Mouse (Mus musculus) ZHBTc4 (cell line): Measurements from ENCODE around the gene Rcvrn.

ENCODE experiments used
- DNase-seq: peaks from one replicate; pipeline ENCODE4 v3.0.0-alpha.2; 2011; ENCODE audit warnings: low read depth, low spot score

Gene Rcvrn

GRCm38 (mm10) chr11:67694703-67695376 is at the start of gene Rcvrn:
TSS of gene Rcvrn (plus strand) at chr11:67695326.
- DNase-seq: no peak

GRCm38 (mm10) chr11:67647745-67648144 is 47.4 kb upstream of the Rcvrn start:
- peak; percentile 73 for DNase-seq

- DNase-seq: no peak
Observed at GRCm38 (mm10) chr11:67648651-67649407, 46.3 kb upstream of the Rcvrn start.

GRCm38 (mm10) chr11:67649971-67650707 is 45.0 kb upstream of the Rcvrn start:
- DNase-seq: peak; percentile 51

- DNase-seq: no peak
Observed at GRCm38 (mm10) chr11:67651731-67652130, 43.4 kb upstream of the Rcvrn start.

- DNase-seq: peak; percentile 79
Observed at GRCm38 (mm10) chr11:67652194-67652892, 42.8 kb upstream of the Rcvrn start.

GRCm38 (mm10) chr11:67652893-67653255 is 42.3 kb upstream of the Rcvrn start:
- DNase-seq: peak; percentile 43

- DNase-seq: no peak
Observed at GRCm38 (mm10) chr11:67653521-67654090, 41.5 kb upstream of the Rcvrn start.

- DNase-seq: no peak
Observed at GRCm38 (mm10) chr11:67654514-67654913, 40.6 kb upstream of the Rcvrn start.

GRCm38 (mm10) chr11:67655236-67655959 is 39.7 kb upstream of the Rcvrn start:
- no peak for DNase-seq

- peak; percentile 81 for DNase-seq
Observed at GRCm38 (mm10) chr11:67656366-67656765, 38.8 kb upstream of the Rcvrn start.

GRCm38 (mm10) chr11:67656811-67657210 is 38.3 kb upstream of the Rcvrn start:
- no peak for DNase-seq

GRCm38 (mm10) chr11:67657685-67658382 is 37.3 kb upstream of the Rcvrn start:
- peak; percentile 73 for DNase-seq

GRCm38 (mm10) chr11:67661465-67661864 is 33.7 kb upstream of the Rcvrn start:
- DNase-seq: no peak

- no peak for DNase-seq
Observed at GRCm38 (mm10) chr11:67663437-67663836, 31.7 kb upstream of the Rcvrn start.

GRCm38 (mm10) chr11:67664261-67664660 is 30.9 kb upstream of the Rcvrn start:
- no peak for DNase-seq

GRCm38 (mm10) chr11:67664918-67665317 is 30.2 kb upstream of the Rcvrn start:
- DNase-seq: no peak

GRCm38 (mm10) chr11:67666129-67666528 is 29.0 kb upstream of the Rcvrn start:
- DNase-seq: no peak

- DNase-seq: no peak
Observed at GRCm38 (mm10) chr11:67667531-67668332, 27.4 kb upstream of the Rcvrn start.
